Mouse (Mus musculus) cerebellum, adult 11-12 months (tissue): Measurements from ENCODE around the gene Tmem171.

ENCODE experiments used
- DNase-seq: peaks from one replicate; pipeline ENCODE4 v3.0.0; 2022

The Tmem171 gene

GRCm38 (mm10) chr13:98638507-98639166 is 56.0 kb downstream of the Tmem171 start:
- DNase-seq, result no peak

GRCm38 (mm10) chr13:98637145-98637544 is 57.5 kb downstream of the Tmem171 start, which contains the start of gene Tmem174:
Gene Tmem174, minus strand, starts transcription at chr13:98637410.
- DNase-seq, result no peak

- no peak for DNase-seq
These were observed 58.1 kb downstream of the Tmem171 start for GRCm38 (mm10) chr13:98636571-98636970.
